Comparison of ENCODE assay signal across 15 mouse cellular contexts in the genomic region with DNA sequence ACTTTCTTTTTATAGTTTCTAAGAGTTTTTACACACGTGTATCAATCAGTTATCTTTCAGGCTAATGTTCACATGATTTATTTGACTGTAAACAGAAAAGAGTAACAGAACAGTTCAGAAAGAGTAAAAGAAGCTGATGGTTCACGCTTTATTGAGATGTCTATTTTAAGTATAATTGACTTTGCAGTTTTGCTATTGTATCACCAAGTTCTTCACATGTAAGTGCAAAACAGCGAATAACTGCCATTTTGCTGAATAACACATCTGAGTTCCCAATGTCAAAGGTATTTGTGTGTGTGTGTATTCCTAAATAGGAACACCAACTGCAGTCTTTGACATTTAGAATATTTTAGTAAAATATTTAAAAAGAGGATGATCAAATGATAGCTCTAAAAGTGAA.
DNase-seq lines count a peak whose midpoint lies in the region; ATAC-seq and TF ChIP-seq lines count a peak whose summit lies in the region.
"Had no signal": no experiment of that assay in that cellular context is flagged by ENCODE, and none has a peak within 500 bp of the region (broad histone marks: within the 10 kb centered on the region; RNA-seq: fewer than 3 reads in every experiment).

No protein-coding gene starts in this region.

- peak; percentile 28 for DNase-seq in embryo, embryonic 10.5 days (ENCODE audit: low spot score)
- DNase-seq in embryo, embryonic 9.5 days (ENCODE audit: extremely low spot score): no peak
- no peak for DNase-seq in hindbrain, embryonic 10.5 days (ENCODE audit: low spot score)
- DNase-seq in midbrain, embryonic 11.5 days (ENCODE audit: low spot score, missing footprints): peak; percentile 87
- no peak for DNase-seq in lung, adult 2 months
- no peak for DNase-seq in heart, adult 18-20 months
- DNase-seq: adrenal gland, postnatal 25 days; cerebellum, adult 9-11 months; layer of hippocampus, adult 9-11 months; liver; retina, postnatal 1 day; thymus, adult 2 months had no signal

- peak overlapping the region; percentile 22; the same call in 1 of the 2 replicates for H3K4me2 ChIP-seq in midbrain, embryonic 11.5 days
- H3K4me2 ChIP-seq in neural tube, embryonic 14.5 days (ENCODE audit: low read depth, low read length): peak overlapping the region; percentile 89
- no peak overlapping the region for H3K4me2 ChIP-seq in intestine, embryonic 16.5 days (ENCODE audit: low read depth, low read length)

- H3K9ac ChIP-seq in midbrain, embryonic 11.5 days (ENCODE audit: low read length): no peak overlapping the region
- peak overlapping the region; percentile 25; the same call in 1 of the 2 replicates for H3K9ac ChIP-seq in neural tube, embryonic 14.5 days (replicated peaks; ENCODE audit: low read depth, low read length)
- H3K9ac ChIP-seq in intestine, embryonic 16.5 days (ENCODE audit: low read depth, low read length): no peak overlapping the region

- H3K9me3 ChIP-seq in hindbrain, embryonic 10.5 days: no peaks in the 10 kb centered on the region
- no peaks in the 10 kb centered on the region for H3K9me3 ChIP-seq in midbrain, embryonic 11.5 days (ENCODE audit: control insufficient read depth, low read length)
- no peaks in the 10 kb centered on the region for H3K9me3 ChIP-seq in neural tube, embryonic 14.5 days (ENCODE audit: control insufficient read depth, low read length)
- no peaks in the 10 kb centered on the region for H3K9me3 ChIP-seq in intestine, embryonic 16.5 days (ENCODE audit: control insufficient read depth, low read length)

- H3K27ac ChIP-seq in hindbrain, embryonic 10.5 days: peak overlapping the region; percentile 92
- H3K27ac ChIP-seq in midbrain, embryonic 11.5 days (ENCODE audit: low read depth, low read length): peak overlapping the region; percentile 70
- peak overlapping the region; percentile 46; the same call in 1 of the 2 replicates for H3K27ac ChIP-seq in neural tube, embryonic 14.5 days (ENCODE audit: low read depth, low read length)
- H3K27ac ChIP-seq in intestine, embryonic 16.5 days (ENCODE audit: low read length): no peak overlapping the region
- H3K27ac ChIP-seq: kidney, postnatal 0 days had no signal

- 81% methylated on average over 3 of the region's 3 CpGs for WGBS in hindbrain, embryonic 10.5 days
- WGBS in midbrain, embryonic 11.5 days: 63% methylated on average over 3 of the region's 3 CpGs
- 28% methylated on average over 3 of the region's 3 CpGs for WGBS in neural tube, embryonic 14.5 days
- 72% methylated on average over 3 of the region's 3 CpGs for whole genome bisulfite sequencing in lung, adult 2 months
- 57% methylated on average over 3 of the region's 3 CpGs for WGBS in intestine, embryonic 16.5 days

- H3K4me1 ChIP-seq in hindbrain, embryonic 10.5 days (replicated peaks): peaks cover 41% of the 10 kb centered on the region
- peaks cover 18% of the 10 kb centered on the region for H3K4me1 ChIP-seq in midbrain, embryonic 11.5 days (ENCODE audit: control insufficient read depth, insufficient read depth, low read length)
- peaks cover 13% of the 10 kb centered on the region; the same call in 1 of the 2 replicates for H3K4me1 ChIP-seq in neural tube, embryonic 14.5 days (ENCODE audit: control insufficient read depth, insufficient read depth, low read length)
- H3K4me1 ChIP-seq in lung, adult 2 months (ENCODE audit: control insufficient read depth, insufficient read depth, low read length): peaks cover 3% of the 10 kb centered on the region; the same call in 1 of the 2 replicates
- no peaks in the 10 kb centered on the region for H3K4me1 ChIP-seq in intestine, embryonic 16.5 days (ENCODE audit: control insufficient read depth, insufficient read depth, low read length)

- peaks cover 32% of the 10 kb centered on the region for H3K27me3 ChIP-seq in hindbrain, embryonic 10.5 days (ENCODE audit: insufficient read depth, poor library complexity, severe bottlenecking)
- no peaks in the 10 kb centered on the region for H3K27me3 ChIP-seq in midbrain, embryonic 11.5 days (ENCODE audit: control insufficient read depth, insufficient read depth, low read length)
- no peaks in the 10 kb centered on the region for H3K27me3 ChIP-seq in neural tube, embryonic 14.5 days (ENCODE audit: control insufficient read depth, insufficient read depth, low read length)
- peaks cover 35% of the 10 kb centered on the region for H3K27me3 ChIP-seq in intestine, embryonic 16.5 days (replicated peaks; ENCODE audit: control insufficient read depth, insufficient read depth, low read length)

- no peak for ATAC-seq in midbrain, embryonic 11.5 days (ENCODE audit: low FRiP score)
- ATAC-seq in neural tube, embryonic 14.5 days (ENCODE audit: low read depth): no peak
- no peak for ATAC-seq in intestine, embryonic 16.5 days

- TF ChIP-seq CTCF in lung, adult 2 months (IDR thresholded peaks at IDR 0.05; ENCODE audit: insufficient read depth, low read length): no peak

- peaks cover 20% of the 10 kb centered on the region for H3K36me3 ChIP-seq in hindbrain, embryonic 10.5 days
- 0 out of 2 replicates have a peak, but pooled peaks cover 2% of the 10 kb centered on the region for H3K36me3 ChIP-seq in midbrain, embryonic 11.5 days (ENCODE audit: control insufficient read depth, insufficient read depth, low read length)
- H3K36me3 ChIP-seq in neural tube, embryonic 14.5 days (ENCODE audit: control insufficient read depth, insufficient read depth, low read length): peaks cover 16% of the 10 kb centered on the region; the same call in 1 of the 2 replicates
- no peaks in the 10 kb centered on the region for H3K36me3 ChIP-seq in intestine, embryonic 16.5 days (ENCODE audit: control insufficient read depth, insufficient read depth, low read length)

- TF ChIP-seq POLR2A in lung, adult 2 months (IDR thresholded peaks at IDR 0.05; ENCODE audit: borderline replicate concordance, extremely low read depth, low read depth, low read length): no peak

- H3K4me3 ChIP-seq in hindbrain, embryonic 10.5 days: 0 out of 2 replicates have a peak overlapping the region, but pooled peaks have one; percentile 2
- no peak overlapping the region for H3K4me3 ChIP-seq in midbrain, embryonic 11.5 days (ENCODE audit: low read depth, low read length)
- H3K4me3 ChIP-seq in neural tube, embryonic 14.5 days (ENCODE audit: low read depth, low read length): peak overlapping the region; percentile 90
- H3K4me3 ChIP-seq in lung, adult 2 months (replicated peaks; ENCODE audit: extremely low read depth, low read depth, low read length): no peak overlapping the region
- no peak overlapping the region for H3K4me3 ChIP-seq in intestine, embryonic 16.5 days (ENCODE audit: low read length)

Comparison
In these comparisons a context has a peak if more than half of its experiments do, and no peak if none do; other contexts are left out.
1. DNase-seq: peak in embryo, embryonic 10.5 days (single experiment) and midbrain, embryonic 11.5 days (single experiment); none in embryo, embryonic 9.5 days (single experiment), hindbrain, embryonic 10.5 days (single experiment), lung, adult 2 months (single experiment) and heart, adult 18-20 months (0 of 2).
2. H3K4me3 ChIP-seq: peak in hindbrain, embryonic 10.5 days (single experiment) and neural tube, embryonic 14.5 days (single experiment); none in midbrain, embryonic 11.5 days (single experiment), lung, adult 2 months (single experiment) and intestine, embryonic 16.5 days (single experiment).